Mouse (Mus musculus) ovary, postnatal 14 days (tissue): Measurements from ENCODE around the gene Gm20662.
A peak's percentile ranks its signal among the peaks of the same experiment; 100 is the strongest.

Source experiments
- DNase-seq: peaks from one replicate; pipeline ENCODE4 v3.0.0; 2022; ENCODE audit warnings: low spot score

Gene Gm20662

DNA sequence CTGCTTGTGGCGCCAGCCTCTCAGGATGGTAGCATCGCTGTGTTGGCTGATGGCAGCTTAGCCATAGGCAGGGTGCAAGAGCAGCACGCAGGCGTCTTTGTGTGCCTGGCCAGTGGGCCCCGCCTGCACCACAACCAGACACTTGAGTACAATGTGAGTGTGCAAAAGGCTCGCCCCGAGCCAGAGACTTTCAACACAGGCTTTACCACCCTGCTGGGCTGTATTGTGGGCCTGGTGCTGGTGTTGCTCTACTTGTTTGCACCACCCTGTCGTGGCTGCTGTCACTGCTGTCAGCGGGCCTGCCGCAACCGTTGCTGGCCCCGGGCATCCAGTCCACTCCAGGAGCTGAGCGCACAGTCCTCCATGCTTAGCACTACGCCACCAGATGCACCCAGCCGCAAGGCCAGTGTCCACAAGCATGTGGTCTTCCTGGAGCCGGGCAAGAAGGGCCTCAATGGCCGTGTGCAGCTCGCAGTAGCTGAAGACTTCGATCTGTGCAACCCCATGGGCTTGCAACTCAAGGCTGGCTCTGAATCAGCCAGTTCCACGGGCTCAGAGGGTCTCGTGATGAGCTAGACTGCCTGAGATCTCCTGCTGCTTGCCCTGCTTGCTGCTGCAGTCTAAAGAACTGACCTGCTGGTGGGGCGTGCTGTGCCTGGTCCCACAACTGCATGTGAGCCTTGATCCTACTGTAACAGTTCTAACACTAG, 58.3 kb downstream of the Gm20662 start:
- no peak for DNase-seq

DNA sequence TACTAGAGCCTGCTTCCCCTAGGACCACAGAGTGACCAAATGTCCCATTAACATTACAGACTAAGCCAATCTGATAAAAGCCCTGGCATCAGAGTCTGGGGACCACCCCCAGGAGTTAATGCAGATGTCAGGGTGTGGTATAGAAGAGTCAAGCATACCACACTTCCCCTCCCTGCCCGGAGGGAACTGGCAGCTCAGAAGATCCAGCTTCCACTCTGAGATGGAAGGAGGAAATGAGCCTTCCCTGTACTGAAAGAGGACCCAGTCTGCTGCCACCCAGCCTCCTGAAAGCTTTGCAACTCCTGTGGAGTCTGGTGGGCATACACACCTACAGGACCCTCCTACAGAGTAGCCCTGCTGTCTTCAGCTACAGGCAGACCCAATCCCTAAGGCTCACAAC, 58.9 kb downstream of the Gm20662 start:
- no peak for DNase-seq

DNA sequence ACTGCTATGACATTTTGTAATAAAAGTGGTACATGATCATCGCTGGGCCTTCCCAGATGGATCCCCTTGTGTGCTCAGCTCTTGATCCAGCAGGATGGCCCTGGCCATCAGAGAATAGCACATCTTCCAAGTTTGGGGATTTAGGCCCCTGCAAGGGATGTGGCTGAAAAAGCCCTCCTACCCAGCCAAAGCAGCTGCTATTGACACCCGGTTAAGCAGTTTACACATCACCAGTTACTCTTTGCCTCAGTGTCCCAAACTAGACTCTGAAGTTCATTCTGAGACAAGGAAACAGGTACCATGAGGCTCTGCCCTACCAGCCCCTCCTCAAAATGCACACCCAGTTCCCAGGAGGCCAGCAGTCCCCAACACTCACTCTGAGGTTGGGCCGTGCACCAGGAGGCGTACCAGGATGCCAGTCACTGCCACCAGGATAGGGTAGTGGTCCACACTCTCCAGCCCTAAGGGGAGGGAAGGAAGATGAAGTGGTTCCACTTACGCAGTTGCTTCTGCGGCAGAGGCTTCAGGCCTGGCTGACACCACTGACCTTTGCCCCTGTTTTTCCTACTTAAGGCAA, 59.6 kb downstream of the Gm20662 start:
- DNase-seq, result no peak

DNA sequence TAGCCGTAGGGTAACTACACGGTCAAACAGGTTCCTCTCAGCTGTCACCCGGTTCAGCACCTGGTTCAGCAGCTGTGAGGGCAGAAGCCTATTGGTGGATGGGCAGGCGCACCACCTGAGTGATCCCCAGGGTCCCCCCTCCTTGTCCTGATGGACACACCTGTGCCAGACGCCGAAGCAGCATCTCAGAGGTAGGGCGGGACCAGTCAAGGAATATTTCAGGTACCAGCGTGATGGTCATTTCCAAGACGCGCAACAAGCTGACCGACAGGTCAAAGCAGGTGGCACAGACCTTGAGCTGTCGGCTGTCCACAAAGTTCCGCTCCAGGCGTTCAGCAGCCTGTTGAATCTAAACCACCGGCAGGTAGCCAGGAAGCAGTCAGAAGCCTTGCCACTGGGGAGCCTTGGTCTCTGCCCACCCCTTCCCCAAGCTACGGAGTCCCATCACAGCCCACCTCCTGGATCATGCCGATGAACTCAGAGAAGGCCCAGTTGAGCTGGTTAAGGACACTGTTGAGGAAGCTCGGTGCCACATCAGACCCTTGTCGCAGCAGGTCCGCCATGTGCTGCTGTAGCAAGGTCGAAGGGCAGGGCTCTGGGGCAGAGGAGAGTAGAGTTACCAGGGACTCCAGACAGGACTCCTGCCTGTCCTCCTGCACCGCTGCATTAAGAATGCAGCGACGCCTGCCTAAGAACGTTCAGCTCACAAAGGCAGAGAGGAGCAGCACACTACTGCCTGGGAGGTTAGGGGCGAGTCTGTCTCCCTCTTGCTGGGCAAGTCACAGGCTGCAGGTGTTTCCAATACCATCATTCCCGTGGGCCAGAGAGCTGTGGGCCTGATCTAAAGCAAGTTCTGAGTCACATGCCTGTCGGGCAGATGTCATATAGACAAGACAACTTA, 60.5 kb downstream of the Gm20662 start:
- no peak for DNase-seq

DNA sequence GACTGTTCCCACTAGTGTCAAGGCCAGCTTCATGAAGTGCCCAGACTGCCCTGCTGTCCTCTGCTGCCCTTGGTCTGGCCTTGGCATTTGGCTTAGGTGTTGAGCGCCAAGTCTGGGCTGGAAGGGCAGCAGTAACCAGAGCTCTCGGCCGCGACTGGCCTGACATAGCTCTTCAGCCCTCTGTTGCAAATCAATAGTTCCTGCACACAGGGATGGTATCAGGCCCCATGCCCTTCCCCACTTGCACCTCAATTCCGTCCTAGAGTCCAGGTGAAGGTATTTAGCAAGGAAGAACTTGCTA, 61.1 kb downstream of the Gm20662 start:
- no peak for DNase-seq

DNA sequence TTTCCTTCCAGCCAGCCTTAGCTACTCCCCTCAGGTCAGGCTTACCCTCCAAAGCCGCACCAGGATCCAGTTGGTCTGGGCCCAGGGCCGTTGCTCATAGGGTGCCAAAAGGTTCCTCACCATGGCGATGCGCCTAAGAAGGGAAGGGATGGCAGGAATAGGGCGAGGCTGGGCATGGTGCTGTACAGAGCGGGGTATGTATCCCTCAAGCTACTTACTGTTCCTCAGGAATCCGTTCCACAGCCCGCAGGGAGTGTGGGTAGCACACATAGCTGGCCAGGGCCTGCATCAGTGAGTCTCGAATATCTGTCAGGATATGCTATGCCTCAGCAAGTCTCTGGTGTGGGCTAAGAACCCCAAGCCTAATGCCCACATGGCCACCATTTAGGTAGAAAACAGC, 62.1 kb downstream of the Gm20662 start:
- no peak for DNase-seq

DNA sequence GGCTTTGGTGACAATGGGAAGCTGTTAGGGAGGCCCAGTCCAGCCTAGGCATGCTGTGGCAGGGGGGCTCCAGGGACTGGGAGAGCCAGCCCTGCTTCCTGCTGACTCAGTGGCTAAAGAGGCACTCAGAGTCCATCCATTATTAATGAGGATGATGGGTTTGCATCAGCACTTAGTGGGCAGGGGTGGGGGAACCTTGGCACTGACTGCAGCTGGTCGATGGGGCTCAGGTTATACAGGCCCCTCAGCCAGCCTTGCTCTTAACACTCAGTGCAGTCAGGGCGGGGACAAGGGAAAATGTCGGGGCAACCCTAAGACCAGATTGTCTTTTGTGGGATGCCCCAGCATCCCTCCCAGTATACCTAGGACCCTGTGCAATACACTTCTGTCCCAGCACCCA, 66.0 kb downstream of the Gm20662 start:
- no peak for DNase-seq

DNA sequence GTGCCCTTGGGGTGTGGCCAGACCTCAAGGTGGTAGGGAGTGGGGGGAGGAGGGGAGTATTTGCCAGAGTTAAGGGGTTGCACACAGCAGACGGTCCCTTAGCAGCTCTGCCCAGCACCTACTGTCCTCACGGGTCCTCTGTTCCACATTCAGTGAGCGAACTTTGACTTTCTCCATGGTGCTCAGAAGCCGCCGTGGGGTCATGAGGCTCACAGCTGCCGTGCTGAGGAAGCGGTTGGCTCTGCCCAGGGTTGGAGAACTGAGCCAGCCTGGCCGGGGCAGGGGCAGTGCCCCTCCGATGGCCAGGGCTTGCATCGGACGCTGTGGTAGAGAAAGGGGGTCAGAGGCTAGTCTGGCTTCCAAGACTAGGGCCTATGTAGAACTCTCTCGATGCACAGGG, 67.2 kb downstream of the Gm20662 start:
- DNase-seq, result no peak

DNA sequence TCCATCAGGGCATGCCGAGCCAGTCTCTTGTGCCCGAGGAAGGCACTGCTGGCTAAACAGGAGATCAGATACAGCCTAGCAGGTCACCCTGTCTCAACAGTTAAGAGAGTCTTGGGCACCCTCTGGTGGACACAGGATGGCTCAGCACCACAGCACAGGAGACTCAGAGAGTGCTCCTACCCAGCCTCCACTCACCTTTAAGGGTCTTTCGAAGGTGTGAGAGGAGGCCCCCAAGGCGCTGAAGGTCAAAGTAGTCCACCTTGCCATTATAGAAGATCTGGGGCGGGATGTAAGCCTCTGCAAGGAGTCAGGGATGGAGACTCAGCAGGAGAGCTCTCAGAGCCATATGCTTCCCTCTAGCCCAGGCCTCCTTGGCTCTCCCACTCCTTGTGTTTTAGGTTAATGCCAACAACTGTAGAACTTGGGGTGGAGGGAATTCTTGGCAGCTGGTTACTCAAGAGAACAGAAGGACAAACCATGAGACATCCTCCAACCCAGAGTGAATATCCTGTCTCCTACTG, 69.4 kb downstream of the Gm20662 start:
- DNase-seq, result no peak

DNA sequence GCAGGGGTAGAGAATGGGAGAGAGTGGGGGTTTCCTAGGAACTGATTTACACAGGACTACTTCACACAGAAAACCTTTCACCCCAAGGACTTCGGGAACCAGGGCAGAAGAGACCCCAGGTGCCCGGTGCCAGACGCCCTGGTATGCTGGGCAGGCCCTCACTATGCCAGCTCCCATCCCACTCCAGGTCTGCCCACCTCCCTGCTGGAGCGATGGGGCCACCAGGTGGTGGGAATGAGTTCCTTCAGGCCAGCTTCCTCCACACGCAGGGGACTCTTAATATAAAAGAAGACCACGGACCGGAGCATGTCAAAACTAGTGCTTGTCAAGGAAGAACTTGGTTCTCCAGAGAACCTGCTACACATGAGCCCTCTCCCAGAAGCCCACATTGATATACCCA, 71.0 kb downstream of the Gm20662 start:
- no peak for DNase-seq

DNA sequence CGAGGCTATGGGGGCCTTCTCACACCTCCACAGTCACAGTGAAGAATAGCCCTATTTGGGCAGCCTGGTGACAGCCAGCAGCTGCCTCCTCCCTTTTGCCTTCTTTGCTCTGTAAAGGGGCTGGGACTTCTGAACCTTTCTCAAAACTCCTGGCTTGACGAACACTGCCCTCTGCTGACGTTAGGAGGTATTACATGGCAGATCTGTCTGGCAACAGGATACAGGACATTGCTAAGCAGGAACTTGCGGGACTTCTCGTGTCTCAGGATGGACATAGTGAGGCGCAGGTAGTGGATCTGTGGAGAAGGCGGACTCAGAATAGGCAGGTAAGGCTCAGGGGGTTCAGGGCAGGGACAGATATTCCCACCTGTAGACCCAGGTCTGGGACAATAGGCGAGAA, 71.8 kb downstream of the Gm20662 start:
- DNase-seq, result peak; percentile 79

DNA sequence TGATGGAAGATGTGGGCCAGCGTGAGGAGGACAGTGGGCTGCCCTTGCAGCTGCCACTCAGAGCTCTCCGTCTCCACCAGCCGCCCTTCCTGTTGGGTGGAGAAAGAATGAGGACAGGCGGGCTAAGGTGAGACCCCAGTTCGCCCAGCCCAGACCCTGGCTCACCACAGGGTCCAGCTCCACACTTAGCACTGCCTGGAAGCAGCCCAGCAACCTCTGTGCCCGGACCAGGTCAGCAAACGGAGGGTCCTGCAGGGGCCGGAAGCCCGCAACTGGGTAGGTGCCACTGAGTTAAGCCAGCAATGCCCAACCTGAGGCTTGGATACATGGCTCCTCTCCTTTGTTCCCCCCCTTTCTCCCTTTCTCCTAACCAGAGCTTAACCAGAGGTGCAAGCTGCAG, 72.9 kb downstream of the Gm20662 start:
- no peak for DNase-seq

DNA sequence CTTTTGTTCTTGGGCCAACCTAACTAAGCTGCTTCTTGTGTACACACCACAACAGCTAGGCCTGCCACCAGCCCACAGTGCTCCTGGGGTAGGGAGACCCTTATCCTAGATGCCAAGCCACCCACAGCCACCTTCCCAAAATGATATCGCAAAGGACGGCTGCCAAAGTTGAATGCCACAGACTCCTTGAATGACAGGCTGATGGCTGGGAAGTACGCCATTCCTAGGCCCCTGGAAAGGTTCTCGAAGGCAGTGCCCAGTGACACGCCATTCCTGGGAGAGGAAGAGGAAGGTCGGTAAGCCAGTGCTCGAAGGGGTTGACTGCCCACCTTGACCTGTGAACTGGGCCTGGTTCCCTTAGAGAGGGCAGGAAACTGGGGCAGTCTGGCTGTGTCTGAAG, 73.4 kb downstream of the Gm20662 start:
- DNase-seq, result no peak

DNA sequence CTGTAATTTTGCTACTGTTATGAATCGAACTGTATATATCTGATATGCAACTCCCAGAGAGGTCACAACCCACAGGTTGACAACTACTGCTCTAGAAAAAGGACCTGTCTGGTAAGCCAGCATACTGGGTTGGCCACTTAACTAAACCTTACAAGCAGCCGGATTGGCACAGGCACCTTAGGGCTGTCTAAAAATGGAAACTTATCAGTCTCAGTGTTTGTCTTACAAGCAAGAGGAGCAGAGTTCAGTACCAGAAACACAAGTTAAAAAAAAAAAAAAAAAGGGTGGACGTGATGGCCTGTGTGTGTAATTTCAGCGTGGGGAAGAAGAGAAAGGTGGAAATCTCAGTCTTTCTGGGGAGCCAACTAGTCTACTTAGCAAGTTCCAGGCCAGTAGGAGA, 75.7 kb downstream of the Gm20662 start:
- DNase-seq, result no peak

DNA sequence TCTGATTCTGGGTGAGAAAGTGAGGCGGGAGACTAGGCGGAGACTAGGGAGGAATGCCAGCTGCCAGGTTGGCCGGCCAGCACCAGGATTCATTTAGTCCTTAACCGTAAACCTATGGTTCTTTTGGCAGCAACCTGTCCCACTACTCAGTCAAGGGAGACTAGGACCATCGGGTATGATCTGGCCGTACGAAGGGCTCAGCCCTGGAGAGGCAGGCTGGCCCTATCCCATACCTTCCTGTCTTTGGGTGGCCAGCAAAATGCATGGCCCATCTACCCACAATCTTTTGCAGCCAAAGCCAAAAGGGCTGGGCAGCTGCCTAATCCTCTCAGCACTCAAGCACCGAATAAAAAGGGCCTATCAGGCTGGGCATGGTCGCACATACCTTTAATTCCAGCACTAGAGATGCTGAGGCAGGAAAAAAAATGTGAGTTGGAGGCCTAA, 76.4 kb downstream of the Gm20662 start:
- DNase-seq, result no peak

DNA sequence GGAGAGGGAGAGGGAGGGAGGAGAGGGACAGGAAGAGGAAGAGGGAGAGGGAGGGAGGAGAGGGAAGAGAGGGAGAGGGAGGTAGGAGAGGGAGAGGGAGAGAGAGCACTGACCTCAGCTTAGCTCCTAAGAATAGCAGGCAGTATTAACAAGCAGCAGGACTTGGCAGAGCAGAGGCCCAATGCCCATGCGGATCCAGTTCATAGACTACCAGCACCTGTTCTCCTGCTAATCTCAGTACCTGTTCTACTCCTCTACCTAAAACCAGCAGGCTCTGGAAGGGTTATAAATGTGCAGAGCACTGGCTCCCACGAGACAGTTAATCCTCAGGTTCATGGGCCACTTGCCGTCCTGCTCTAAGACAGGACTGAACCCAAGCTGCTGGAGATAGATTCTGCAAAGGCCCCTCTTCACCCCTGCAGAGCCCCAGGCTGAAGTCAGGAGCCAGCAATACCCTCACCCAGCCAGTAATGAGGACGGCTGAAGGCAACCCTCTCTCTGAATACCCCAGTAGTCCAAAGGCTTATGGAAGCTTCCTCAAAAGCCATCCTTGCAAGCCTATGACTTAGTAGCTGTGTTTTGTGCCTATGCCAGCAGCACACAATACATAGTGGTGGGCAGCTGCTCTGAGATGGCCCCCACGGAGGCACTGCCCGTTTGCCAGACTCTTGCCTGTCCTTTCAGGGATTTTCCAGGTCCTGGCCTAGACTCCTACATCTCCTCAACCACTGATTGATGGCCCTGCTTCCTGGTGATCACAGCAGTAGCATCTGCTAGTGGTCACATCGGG, 77.2 kb downstream of the Gm20662 start:
- DNase-seq, result no peak

DNA sequence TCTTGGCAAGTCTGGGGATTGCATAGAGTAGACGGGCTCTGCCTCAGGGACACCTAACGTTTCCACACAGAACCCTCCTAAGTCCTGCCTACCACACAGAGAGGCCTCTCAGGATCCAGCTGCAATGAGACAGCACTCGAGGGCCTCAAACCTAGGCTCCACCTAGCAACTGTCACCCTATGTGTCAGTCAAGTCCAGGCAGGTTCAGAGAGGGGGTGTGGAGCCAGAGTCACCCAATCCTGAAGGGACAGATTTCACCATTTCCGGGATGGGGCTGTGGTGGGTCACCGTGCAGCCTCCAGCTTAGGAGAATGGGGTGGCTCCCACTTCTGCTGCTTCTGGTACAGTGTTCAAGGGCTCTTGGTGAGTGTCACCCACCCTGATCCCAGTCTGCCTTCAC, 84.0 kb downstream of the Gm20662 start, which contains the start of gene Mst1:
Gene Mst1 (plus strand): TSS at position 269 of the 400 bp plus-strand sequence.
- no peak for DNase-seq

DNA sequence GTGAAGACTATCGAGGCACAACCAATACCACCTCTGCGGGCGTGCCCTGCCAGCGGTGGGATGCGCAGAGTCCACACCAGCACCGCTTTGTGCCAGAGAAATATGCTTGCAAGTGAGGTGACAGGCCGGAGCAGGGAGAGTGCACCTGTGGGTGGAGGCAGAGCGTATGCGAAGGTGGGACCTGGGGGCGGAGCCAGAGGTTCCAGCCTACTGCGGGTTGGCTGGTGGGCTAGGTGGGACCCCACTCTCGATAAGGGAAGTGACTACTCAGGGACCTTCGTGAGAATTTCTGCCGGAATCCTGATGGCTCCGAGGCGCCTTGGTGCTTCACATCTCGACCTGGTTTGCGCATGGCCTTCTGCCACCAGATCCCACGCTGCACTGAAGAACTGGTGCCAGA, 86.4 kb downstream of the Gm20662 start:
- no peak for DNase-seq

DNA sequence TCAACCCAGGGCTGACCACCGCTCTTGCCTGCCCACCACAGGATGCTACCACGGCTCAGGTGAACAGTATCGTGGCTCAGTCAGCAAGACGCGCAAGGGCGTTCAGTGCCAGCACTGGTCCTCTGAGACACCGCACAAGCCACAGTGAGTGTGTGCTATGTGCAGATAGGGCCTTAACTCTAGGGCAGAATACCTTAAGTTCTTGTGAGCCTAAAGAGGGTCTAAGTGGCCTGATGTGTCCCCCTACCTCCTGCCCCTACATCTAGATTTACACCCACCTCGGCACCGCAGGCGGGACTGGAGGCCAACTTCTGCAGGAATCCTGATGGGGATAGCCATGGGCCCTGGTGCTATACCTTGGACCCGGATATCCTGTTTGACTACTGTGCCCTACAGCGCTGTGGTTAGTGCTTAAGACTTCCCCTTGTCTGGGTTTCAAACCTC, 86.9 kb downstream of the Gm20662 start, which contains the start of gene Rnf123:
Gene Rnf123 (minus strand): TSS at position 359 of the 444 bp plus-strand sequence.
- no peak for DNase-seq

DNA sequence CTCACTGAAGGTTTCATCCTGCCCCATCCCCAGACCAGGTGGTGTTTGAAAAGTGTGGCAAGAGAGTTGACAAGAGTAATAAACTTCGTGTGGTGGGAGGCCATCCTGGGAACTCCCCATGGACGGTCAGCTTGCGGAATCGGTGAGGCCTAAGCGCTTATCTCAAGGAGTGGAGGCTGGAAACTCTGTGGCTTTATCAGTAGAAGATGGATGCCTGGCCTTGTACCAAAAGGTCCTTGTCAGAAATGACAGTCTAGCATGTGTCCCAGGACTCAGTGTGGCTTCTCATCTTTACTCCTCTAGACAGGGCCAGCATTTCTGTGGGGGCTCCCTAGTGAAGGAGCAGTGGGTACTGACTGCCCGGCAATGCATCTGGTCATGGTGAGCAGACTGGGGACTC, 87.4 kb downstream of the Gm20662 start:
- no peak for DNase-seq

DNA sequence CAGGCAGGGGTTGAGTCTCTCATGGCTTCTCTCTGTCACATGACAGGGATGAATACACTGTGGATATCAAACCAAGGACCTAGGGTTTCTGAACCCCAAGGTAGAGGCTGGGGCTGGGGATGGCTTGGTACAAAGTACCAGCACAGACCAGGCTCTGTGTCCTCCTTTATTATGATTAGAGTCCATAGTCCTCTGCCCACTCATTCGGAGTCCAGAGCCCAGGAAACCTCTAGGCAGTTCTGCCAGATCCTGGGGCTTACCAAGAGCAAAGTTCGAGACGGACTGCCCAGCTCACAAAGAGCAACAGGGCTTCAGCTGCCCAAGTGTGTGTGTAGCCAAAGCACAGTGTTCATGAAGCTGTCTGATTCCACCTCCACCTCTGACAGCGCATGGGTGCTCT, 89.1 kb downstream of the Gm20662 start:
- DNase-seq, result no peak

DNA sequence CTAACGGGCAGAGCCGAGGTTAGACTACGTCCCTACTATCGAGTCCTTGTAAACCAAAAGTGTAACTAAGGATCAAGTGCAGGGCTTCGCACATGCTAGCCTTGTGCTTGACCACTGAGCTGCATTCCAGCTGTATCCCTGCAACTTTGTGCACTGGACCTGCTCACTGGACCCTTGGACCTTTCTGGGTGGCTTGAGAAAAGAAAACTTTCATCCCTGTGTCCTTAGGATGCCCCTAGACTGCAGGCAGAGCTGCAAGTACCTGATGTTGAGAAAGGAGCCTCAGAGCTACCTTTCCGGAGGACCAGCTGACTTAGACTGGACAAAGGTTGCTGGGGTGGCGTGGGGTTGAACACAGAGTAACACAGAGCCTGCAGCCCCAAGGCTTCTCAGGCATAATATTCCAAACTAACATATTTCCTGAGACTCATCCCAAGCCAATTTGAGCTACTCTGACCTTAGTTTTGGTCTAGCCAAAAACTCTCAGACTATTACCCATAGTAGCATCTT, 94.5 kb downstream of the Gm20662 start:
- no peak for DNase-seq
